Mouse (Mus musculus) embryonic fibroblast, embryonic 13.5 days (primary cell): ENCODE results near the gene Ankar.

ENCODE experiments used
- CTCF ChIP-seq: IDR thresholded peaks from 2 replicates; pipeline ENCODE4 v1.5.1; 2011; ENCODE audit warnings: mild to moderate bottlenecking, control low read depth, low read length, moderate library complexity, borderline replicate concordance; ENCODE audit not compliant: insufficient read depth
- POLR2A ChIP-seq: IDR thresholded peaks from 2 replicates; pipeline ENCODE4 v1.6.1; 2011; ENCODE audit warnings: low read depth, mild to moderate bottlenecking, control low read depth, low read length, moderate library complexity

- TF ChIP-seq CTCF: no peak
- TF ChIP-seq POLR2A: no peak
These were observed 29.7 kb upstream of the Ankar start for GRCm38 (mm10) chr1:72730126-72730525.
